Mouse (Mus musculus): Measurements from ENCODE around the gene Rufy3. TPM values are rescaled to one million over a fixed set of nuclear protein-coding genes. Genes with fewer than 3 reads are reported as not detected.

Gene Rufy3
- total RNA-seq, 2 experiments from 2014 or later: 3.8 to 6.2 TPM

- peak; percentile 81 for ATAC-seq (replicated peaks; ENCODE audit: low FRiP score, low TSS enrichment, poor library complexity, severe bottlenecking)
These were observed 110.9 kb downstream of the Rufy3 start, which contains the start of gene Grsf1 for GRCm38 (mm10) chr5:88675443-88676387. Grsf1 (minus strand) TSS chr5:88676171.

- peak; percentile 65 for ATAC-seq (replicated peaks; ENCODE audit: low FRiP score, low TSS enrichment, poor library complexity, severe bottlenecking)
These were observed 114.1 kb downstream of the Rufy3 start for GRCm38 (mm10) chr5:88678929-88679328.

GRCm38 (mm10) chr5:88679341-88679740, 114.5 kb downstream of the Rufy3 start:
- no peak for ATAC-seq (replicated peaks; ENCODE audit: low FRiP score, low TSS enrichment, poor library complexity, severe bottlenecking)

GRCm38 (mm10) chr5:88680567-88680966, 115.7 kb downstream of the Rufy3 start:
- no peak for ATAC-seq (replicated peaks; ENCODE audit: low FRiP score, low TSS enrichment, poor library complexity, severe bottlenecking)

- ATAC-seq (replicated peaks; ENCODE audit: low FRiP score, low TSS enrichment, poor library complexity, severe bottlenecking): no peak
These were observed 118.9 kb downstream of the Rufy3 start for GRCm38 (mm10) chr5:88683706-88684105.

- ATAC-seq (replicated peaks; ENCODE audit: low FRiP score, low TSS enrichment, poor library complexity, severe bottlenecking): no peak
These were observed 119.4 kb downstream of the Rufy3 start for GRCm38 (mm10) chr5:88684226-88684625.

GRCm38 (mm10) chr5:88685306-88685705, 120.5 kb downstream of the Rufy3 start:
- no peak for ATAC-seq (replicated peaks; ENCODE audit: low FRiP score, low TSS enrichment, poor library complexity, severe bottlenecking)

- ATAC-seq (replicated peaks; ENCODE audit: low FRiP score, low TSS enrichment, poor library complexity, severe bottlenecking): peak; percentile 52; the same call in 1 of the 2 replicates
These were observed 121.0 kb downstream of the Rufy3 start for GRCm38 (mm10) chr5:88685745-88686299.

GRCm38 (mm10) chr5:88687996-88688406, 123.2 kb downstream of the Rufy3 start:
- no peak for ATAC-seq (replicated peaks; ENCODE audit: low FRiP score, low TSS enrichment, poor library complexity, severe bottlenecking)

GRCm38 (mm10) chr5:88688583-88689187, 123.8 kb downstream of the Rufy3 start:
- ATAC-seq (replicated peaks; ENCODE audit: low FRiP score, low TSS enrichment, poor library complexity, severe bottlenecking): peak; percentile 46; the same call in 1 of the 2 replicates

- peak; percentile 45; the same call in 1 of the 2 replicates for ATAC-seq (replicated peaks; ENCODE audit: low FRiP score, low TSS enrichment, poor library complexity, severe bottlenecking)
These were observed 124.6 kb downstream of the Rufy3 start for GRCm38 (mm10) chr5:88689279-88689938.

GRCm38 (mm10) chr5:88690681-88691505, 126.1 kb downstream of the Rufy3 start:
- ATAC-seq (replicated peaks; ENCODE audit: low FRiP score, low TSS enrichment, poor library complexity, severe bottlenecking): no peak

GRCm38 (mm10) chr5:88691506-88692095, 126.8 kb downstream of the Rufy3 start:
- no peak for ATAC-seq (replicated peaks; ENCODE audit: low FRiP score, low TSS enrichment, poor library complexity, severe bottlenecking)

GRCm38 (mm10) chr5:88692586-88692985, 127.7 kb downstream of the Rufy3 start:
- ATAC-seq (replicated peaks; ENCODE audit: low FRiP score, low TSS enrichment, poor library complexity, severe bottlenecking): no peak

- no peak for ATAC-seq (replicated peaks; ENCODE audit: low FRiP score, low TSS enrichment, poor library complexity, severe bottlenecking)
These were observed 128.2 kb downstream of the Rufy3 start for GRCm38 (mm10) chr5:88693057-88693456.

GRCm38 (mm10) chr5:88697291-88697690, 132.5 kb downstream of the Rufy3 start:
- ATAC-seq (replicated peaks; ENCODE audit: low FRiP score, low TSS enrichment, poor library complexity, severe bottlenecking): no peak

- no peak for ATAC-seq (replicated peaks; ENCODE audit: low FRiP score, low TSS enrichment, poor library complexity, severe bottlenecking)
These were observed 134.5 kb downstream of the Rufy3 start for GRCm38 (mm10) chr5:88699251-88699913.

Measured in megakaryocyte-erythroid progenitor cell, adult 5-6 weeks (primary cell).